Mouse (Mus musculus): ENCODE data around the gene Zbtb16. TPM values are rescaled to one million over a fixed set of nuclear protein-coding genes. Genes with fewer than 3 reads are reported as not detected.
A peak's percentile ranks its signal among the peaks of the same experiment; 100 is the strongest.

Zbtb16 gene
- polyA plus RNA-seq (2015; fragmentation: Nextera tagmentation; extraction: Ambion mirVana) = 13.3 and 18.4 TPM in 2 replicates

DNA sequence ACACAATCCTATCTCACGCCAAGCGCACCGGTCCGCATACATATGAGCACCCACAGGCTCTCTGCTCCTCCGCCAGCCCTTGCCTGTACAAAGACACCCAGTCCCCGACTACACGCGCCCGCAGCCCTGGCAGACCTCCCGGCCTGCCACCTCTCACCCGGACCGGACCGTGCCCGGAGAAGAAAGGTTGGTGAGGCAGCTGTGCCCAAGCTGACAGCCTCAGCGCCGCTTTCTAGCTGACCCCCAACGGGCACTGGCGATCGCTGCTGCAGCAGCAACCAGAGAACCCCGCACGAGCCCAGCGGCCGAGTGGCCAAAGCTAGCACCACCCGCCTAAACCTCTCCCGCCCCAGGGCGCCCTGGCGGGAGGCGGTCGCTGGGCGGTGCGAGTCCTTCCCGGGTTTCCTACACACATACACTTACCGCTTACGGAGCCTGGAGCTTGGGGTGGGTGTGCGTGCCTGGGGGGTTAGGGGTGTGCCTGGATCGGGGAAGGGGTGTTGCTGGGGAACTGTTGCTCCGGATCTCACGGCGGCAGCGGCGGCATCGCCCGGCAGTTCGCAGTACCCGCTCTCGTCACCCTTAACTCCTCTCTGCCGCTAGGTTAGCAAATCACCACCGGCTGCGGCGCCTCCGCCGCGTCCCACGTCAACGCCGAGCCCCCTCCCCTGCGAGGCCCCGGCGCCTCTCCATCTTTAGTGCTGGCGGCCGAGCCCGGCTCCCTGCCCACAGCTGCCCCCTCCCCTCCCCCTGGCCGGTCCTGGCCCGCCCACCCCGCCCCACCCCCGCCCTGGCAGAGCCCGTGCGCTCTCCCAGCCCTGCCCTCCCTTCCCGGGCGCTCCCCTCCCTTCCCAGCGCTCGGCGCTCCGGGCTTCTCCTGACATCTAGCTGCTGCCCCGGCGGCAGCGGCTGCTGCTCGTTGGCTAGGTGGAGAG is at the start of gene Zbtb16:
TSS of gene Zbtb16 (minus strand) at position 592 of the 935 bp plus-strand sequence.
- Histone ChIP-seq H3K4me2 (ENCODE audit: low read depth, low read length) (peak within 1 kb of the TSS; percentile 88), H3K36me3 (ENCODE audit: control insufficient read depth, insufficient read depth, low read length) (peaks cover 10% of the 10 kb centered on the region; the same call in 1 of the 2 replicates), H3K27me3 (ENCODE audit: control insufficient read depth, insufficient read depth, low read depth, low read length) (peaks cover 44% of the 10 kb centered on the region), H3K4me3 (ENCODE audit: low read length) (peak within 1 kb of the TSS; percentile 74), H3K9me3 (ENCODE audit: control insufficient read depth, low read length) (no peaks in the 10 kb centered on the region), H3K27ac (ENCODE audit: low read length) (peak within 1 kb of the TSS; percentile 69), H3K9ac (ENCODE audit: low read length) (peak within 1 kb of the TSS; percentile 86), H3K4me1 (replicated peaks; ENCODE audit: control insufficient read depth, insufficient read depth, low read length) (peaks cover 7% of the 10 kb centered on the region)
- peak; percentile 90 for ATAC-seq (ENCODE audit: low read depth)
- WGBS = under 1% methylated on average over 62 of the region's 78 CpGs

- no peak overlapping the region for H3K4me2 ChIP-seq (ENCODE audit: low read depth, low read length)
- H3K4me3 ChIP-seq (ENCODE audit: low read length) = no peak overlapping the region
- no peaks in the 10 kb centered on the region; the same call in 1 of the 2 replicates for H3K27me3 ChIP-seq (ENCODE audit: control insufficient read depth, insufficient read depth, low read depth, low read length)
- ATAC-seq (ENCODE audit: low read depth) = no peak
- WGBS = 77% methylated on average over 8 of the region's 8 CpGs
- no peak overlapping the region for H3K9ac ChIP-seq (ENCODE audit: low read length)
- no peak overlapping the region for H3K27ac ChIP-seq (ENCODE audit: low read length)
- H3K9me3 ChIP-seq (ENCODE audit: control insufficient read depth, low read length) = no peaks in the 10 kb centered on the region
- no peaks in the 10 kb centered on the region for H3K4me1 ChIP-seq (replicated peaks; ENCODE audit: control insufficient read depth, insufficient read depth, low read length)
- H3K36me3 ChIP-seq (ENCODE audit: control insufficient read depth, insufficient read depth, low read length) = no peaks in the 10 kb centered on the region
These were observed 36.9 kb upstream of the Zbtb16 start for GRCm38 (mm10) chr9:48872896-48873295.

DNA sequence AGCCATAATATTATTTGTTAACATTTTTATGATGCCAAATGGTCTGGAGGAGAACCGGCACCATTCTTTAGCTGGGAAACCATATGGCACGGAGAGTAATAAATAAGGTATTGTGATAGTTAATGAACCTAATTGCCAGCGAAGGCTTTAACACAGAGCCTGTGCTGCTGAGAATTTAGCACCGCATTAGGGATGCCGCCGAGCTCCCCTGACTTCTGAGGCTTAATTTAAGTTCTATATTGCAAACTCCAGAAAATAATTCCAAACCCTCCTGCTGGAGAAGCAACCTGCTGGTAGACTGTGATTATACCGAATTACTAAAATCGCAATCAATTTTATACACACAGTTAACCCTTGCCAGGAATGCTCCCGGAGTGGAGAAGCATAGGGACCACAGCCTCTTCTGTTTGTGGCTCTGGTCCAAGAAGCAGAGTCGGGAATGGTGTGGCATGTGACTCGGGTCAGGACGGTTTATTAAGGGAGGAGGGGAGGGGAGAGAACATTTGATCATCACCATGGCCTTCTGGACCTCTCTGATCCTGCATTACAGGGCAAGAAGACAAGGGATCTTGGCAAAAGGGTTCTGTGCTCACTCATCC is 30.6 kb upstream of the Zbtb16 start:
- ATAC-seq (ENCODE audit: low read depth) = no peak
- H3K27me3 ChIP-seq (ENCODE audit: control insufficient read depth, insufficient read depth, low read depth, low read length) = no peaks in the 10 kb centered on the region
- no peak overlapping the region for H3K4me2 ChIP-seq (ENCODE audit: low read depth, low read length)
- H3K4me3 ChIP-seq (ENCODE audit: low read length) = no peak overlapping the region
- H3K9ac ChIP-seq (ENCODE audit: low read length) = no peak overlapping the region
- H3K27ac ChIP-seq (ENCODE audit: low read length) = no peak overlapping the region
- no peaks in the 10 kb centered on the region for H3K9me3 ChIP-seq (ENCODE audit: control insufficient read depth, low read length)
- WGBS = 69% methylated on average over 12 of the region's 12 CpGs
- H3K4me1 ChIP-seq (replicated peaks; ENCODE audit: control insufficient read depth, insufficient read depth, low read length) = no peaks in the 10 kb centered on the region
- no peaks in the 10 kb centered on the region for H3K36me3 ChIP-seq (ENCODE audit: control insufficient read depth, insufficient read depth, low read length)

GRCm38 (mm10) chr9:48865235-48865634 is 29.2 kb upstream of the Zbtb16 start:
- WGBS = 42% methylated on average over 9 of the region's 9 CpGs
- Histone ChIP-seq H3K9ac (ENCODE audit: low read length) (no peak overlapping the region), H3K9me3 (ENCODE audit: control insufficient read depth, low read length) (no peaks in the 10 kb centered on the region), H3K36me3 (ENCODE audit: control insufficient read depth, insufficient read depth, low read length) (no peaks in the 10 kb centered on the region), H3K27me3 (ENCODE audit: control insufficient read depth, insufficient read depth, low read depth, low read length) (no peaks in the 10 kb centered on the region), H3K4me3 (ENCODE audit: low read length) (no peak overlapping the region), H3K4me2 (ENCODE audit: low read depth, low read length) (no peak overlapping the region), H3K4me1 (replicated peaks; ENCODE audit: control insufficient read depth, insufficient read depth, low read length) (no peaks in the 10 kb centered on the region), H3K27ac (ENCODE audit: low read length) (no peak overlapping the region)
- ATAC-seq (ENCODE audit: low read depth) = no peak

GRCm38 (mm10) chr9:48861481-48861880 is 25.5 kb upstream of the Zbtb16 start:
- Histone ChIP-seq H3K27ac (ENCODE audit: low read length) (no peak overlapping the region), H3K4me3 (ENCODE audit: low read length) (no peak overlapping the region), H3K9ac (ENCODE audit: low read length) (no peak overlapping the region), H3K9me3 (ENCODE audit: control insufficient read depth, low read length) (no peaks in the 10 kb centered on the region), H3K4me2 (ENCODE audit: low read depth, low read length) (no peak overlapping the region), H3K4me1 (replicated peaks; ENCODE audit: control insufficient read depth, insufficient read depth, low read length) (no peaks in the 10 kb centered on the region), H3K36me3 (ENCODE audit: control insufficient read depth, insufficient read depth, low read length) (no peaks in the 10 kb centered on the region), H3K27me3 (ENCODE audit: control insufficient read depth, insufficient read depth, low read depth, low read length) (no peaks in the 10 kb centered on the region)
- 79% methylated on average over 10 of the region's 10 CpGs for WGBS
- no peak for ATAC-seq (ENCODE audit: low read depth)

GRCm38 (mm10) chr9:48860526-48860845 is 24.5 kb upstream of the Zbtb16 start:
- WGBS = 4% methylated on average over 6 of the region's 6 CpGs
- no peak overlapping the region for H3K9ac ChIP-seq (ENCODE audit: low read length)

GRCm38 (mm10) chr9:48859828-48860525 is 24.0 kb upstream of the Zbtb16 start:
- no peaks in the 10 kb centered on the region for H3K36me3 ChIP-seq (ENCODE audit: control insufficient read depth, insufficient read depth, low read length)
- no peak overlapping the region for H3K27ac ChIP-seq (ENCODE audit: low read length)
- 26% methylated on average over 10 of the region's 10 CpGs for WGBS
- H3K4me1 ChIP-seq (replicated peaks; ENCODE audit: control insufficient read depth, insufficient read depth, low read length) = no peaks in the 10 kb centered on the region
- no peak overlapping the region for H3K4me2 ChIP-seq (ENCODE audit: low read depth, low read length)
- peak; percentile 42 for ATAC-seq (ENCODE audit: low read depth)
- no peak overlapping the region for H3K4me3 ChIP-seq (ENCODE audit: low read length)
- no peak overlapping the region for H3K9ac ChIP-seq (ENCODE audit: low read length)
- no peaks in the 10 kb centered on the region for H3K9me3 ChIP-seq (ENCODE audit: control insufficient read depth, low read length)
- no peaks in the 10 kb centered on the region for H3K27me3 ChIP-seq (ENCODE audit: control insufficient read depth, insufficient read depth, low read depth, low read length)

More at GRCm38 (mm10) chr9:48860526-48860845, 24.5 kb upstream of the Zbtb16 start:
- Histone ChIP-seq H3K27me3 (ENCODE audit: control insufficient read depth, insufficient read depth, low read depth, low read length) (no peaks in the 10 kb centered on the region), H3K4me2 (ENCODE audit: low read depth, low read length) (0 out of 2 replicates have a peak overlapping the region, but pooled peaks have one; percentile 1), H3K27ac (ENCODE audit: low read length) (no peak overlapping the region), H3K36me3 (ENCODE audit: control insufficient read depth, insufficient read depth, low read length) (no peaks in the 10 kb centered on the region), H3K4me1 (replicated peaks; ENCODE audit: control insufficient read depth, insufficient read depth, low read length) (no peaks in the 10 kb centered on the region), H3K4me3 (ENCODE audit: low read length) (no peak overlapping the region), H3K9me3 (ENCODE audit: control insufficient read depth, low read length) (no peaks in the 10 kb centered on the region)
- peak; percentile 75 for ATAC-seq (ENCODE audit: low read depth)

DNA sequence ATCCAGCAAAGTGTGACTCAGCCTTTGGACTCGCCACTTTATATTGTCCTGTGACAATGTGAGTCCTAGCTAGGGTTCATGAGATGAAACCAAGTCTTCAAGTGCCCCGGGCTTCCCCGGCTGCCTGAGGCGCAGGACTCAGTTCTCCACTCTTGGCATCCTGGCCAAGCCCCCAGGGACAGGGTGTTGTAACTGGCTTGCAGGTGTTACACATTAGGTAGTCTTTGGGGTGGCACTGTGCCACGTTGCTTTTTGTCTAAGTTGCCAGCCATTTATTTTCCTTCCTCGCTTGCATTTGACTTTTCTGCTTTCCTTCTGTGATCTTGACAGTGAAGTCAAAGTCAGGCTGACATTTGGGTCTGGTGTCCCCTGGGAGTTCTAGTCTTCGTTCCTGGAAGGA is 21.9 kb upstream of the Zbtb16 start:
- H3K27me3 ChIP-seq (ENCODE audit: control insufficient read depth, insufficient read depth, low read depth, low read length) = no peaks in the 10 kb centered on the region
- 69% methylated on average over 7 of the region's 7 CpGs for WGBS
- no peak overlapping the region for H3K4me3 ChIP-seq (ENCODE audit: low read length)
- H3K4me2 ChIP-seq (ENCODE audit: low read depth, low read length) = no peak overlapping the region
- no peaks in the 10 kb centered on the region for H3K4me1 ChIP-seq (replicated peaks; ENCODE audit: control insufficient read depth, insufficient read depth, low read length)
- H3K9me3 ChIP-seq (ENCODE audit: control insufficient read depth, low read length) = no peaks in the 10 kb centered on the region
- H3K9ac ChIP-seq (ENCODE audit: low read length) = no peak overlapping the region
- no peaks in the 10 kb centered on the region for H3K36me3 ChIP-seq (ENCODE audit: control insufficient read depth, insufficient read depth, low read length)
- ATAC-seq (ENCODE audit: low read depth) = no peak
- H3K27ac ChIP-seq (ENCODE audit: low read length) = no peak overlapping the region

GRCm38 (mm10) chr9:48856240-48856639 is 20.2 kb upstream of the Zbtb16 start:
- no peaks in the 10 kb centered on the region for H3K36me3 ChIP-seq (ENCODE audit: control insufficient read depth, insufficient read depth, low read length)
- H3K27ac ChIP-seq (ENCODE audit: low read length) = no peak overlapping the region
- WGBS = 69% methylated on average over 4 of the region's 4 CpGs
- H3K27me3 ChIP-seq (ENCODE audit: control insufficient read depth, insufficient read depth, low read depth, low read length) = no peaks in the 10 kb centered on the region
- H3K9me3 ChIP-seq (ENCODE audit: control insufficient read depth, low read length) = no peaks in the 10 kb centered on the region
- no peak overlapping the region for H3K9ac ChIP-seq (ENCODE audit: low read length)
- no peaks in the 10 kb centered on the region for H3K4me1 ChIP-seq (replicated peaks; ENCODE audit: control insufficient read depth, insufficient read depth, low read length)
- no peak overlapping the region for H3K4me3 ChIP-seq (ENCODE audit: low read length)
- ATAC-seq (ENCODE audit: low read depth) = no peak
- H3K4me2 ChIP-seq (ENCODE audit: low read depth, low read length) = no peak overlapping the region
